Mouse (Mus musculus) adrenal gland, postnatal 4 days (tissue): ENCODE measurements at regions not wholly inside any gene's neighbourhood (a gene's known extent, or its start where the extent isn't known, plus 50 kb on each side); places are given as distances from the start of the nearest gene placed in this dataset.

ENCODE experiments used
- DNase-seq, 2 experiments: peaks; one replicate each; pipeline ENCODE4 v3.0.0; 2021 to 2022; ENCODE audit warnings: low spot score in 2 of 2, mixed read lengths in 2 of 2

- DNase-seq: no peak
These were observed 531.9 kb upstream of the Gm19410 start for GRCm38 (mm10) chr8:35233520-35234186.

DNA sequence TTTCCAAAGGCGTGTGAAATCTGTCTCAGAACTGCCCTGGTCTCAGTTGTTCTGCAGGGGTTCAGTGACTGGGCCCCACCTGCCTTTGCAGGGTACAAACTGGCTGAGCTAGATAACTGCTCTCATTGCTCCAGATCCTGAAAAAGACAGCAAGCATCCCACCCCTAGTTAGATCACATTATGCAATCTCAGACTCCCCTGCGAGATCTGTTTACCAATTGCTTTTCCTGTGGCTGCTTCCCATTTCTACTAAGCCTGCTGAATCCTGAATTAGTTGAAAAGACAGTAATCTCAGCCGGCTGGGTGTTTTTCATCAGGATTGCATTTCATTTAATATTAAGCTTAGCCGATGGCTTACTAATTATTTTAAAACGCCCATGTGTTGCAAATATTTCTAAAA lies 531.2 kb upstream of the Gm19410 start:
- no peak for DNase-seq

- no peak for DNase-seq
These were observed 529.6 kb upstream of the Gm19410 start for GRCm38 (mm10) chr8:35235815-35236509.

GRCm38 (mm10) chr8:35237279-35237678 lies 528.3 kb upstream of the Gm19410 start:
- DNase-seq: no peak

DNA sequence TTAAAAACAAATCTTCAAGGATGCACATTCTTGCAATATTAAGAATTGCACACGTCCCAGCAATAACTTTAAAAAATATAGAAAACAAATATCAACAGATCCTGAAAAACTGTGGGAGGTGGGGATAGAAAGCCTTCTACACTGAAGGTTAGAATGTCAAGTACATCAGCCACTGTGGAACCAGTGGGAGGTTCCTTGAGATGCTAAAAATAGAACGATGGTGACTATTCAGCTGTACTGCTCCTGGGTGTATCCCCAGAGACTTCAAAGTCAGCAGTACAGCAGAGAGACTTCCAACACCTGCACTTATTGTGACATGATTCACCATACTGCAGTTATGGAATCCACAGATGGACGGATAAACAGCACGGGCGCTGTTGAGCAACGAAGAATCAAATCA lies 524.7 kb upstream of the Gm19410 start:
- DNase-seq: no peak

DNA sequence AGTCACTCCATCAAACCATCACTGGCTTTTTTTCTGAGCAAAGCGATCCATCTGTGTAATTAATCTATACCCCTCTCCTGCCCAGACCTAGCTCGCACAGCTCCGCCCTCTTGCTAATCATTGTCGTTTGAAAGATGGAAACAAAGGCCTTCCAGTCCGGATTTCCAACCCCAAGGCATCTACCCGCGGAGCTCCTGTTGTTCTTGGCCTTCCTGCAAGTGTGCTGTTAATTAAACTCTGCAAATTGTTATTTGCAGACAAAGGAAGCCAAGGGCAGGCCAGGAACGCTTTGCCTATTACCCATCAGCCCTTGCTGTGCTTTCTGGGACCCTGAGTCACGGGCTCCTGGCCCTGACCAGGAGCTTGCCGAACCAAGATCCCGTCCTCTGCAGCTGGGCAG lies 522.0 kb upstream of the Gm19410 start:
- DNase-seq: no peak

GRCm38 (mm10) chr8:35249747-35250375 lies 515.7 kb upstream of the Gm19410 start:
- no peak for DNase-seq

DNA sequence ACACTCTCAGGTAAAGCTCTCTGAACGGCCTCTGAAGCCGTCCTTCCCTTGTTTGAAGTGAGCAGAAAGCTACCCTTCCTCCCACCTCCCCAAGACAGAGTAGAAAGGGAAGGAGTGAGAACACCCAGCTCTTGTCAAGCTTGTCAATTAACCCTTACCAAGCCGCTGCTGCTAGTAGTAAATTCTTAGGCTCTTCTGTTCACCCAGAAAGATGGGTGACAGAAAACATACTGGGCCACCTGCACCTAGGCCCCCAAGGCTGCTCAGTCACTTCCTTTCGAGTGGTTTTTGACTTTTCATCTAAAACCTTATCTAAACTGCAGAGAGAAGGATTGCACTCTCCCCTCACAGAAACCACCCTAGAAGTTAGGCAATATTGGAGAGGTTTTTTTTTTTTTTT lies 514.9 kb upstream of the Gm19410 start:
- DNase-seq: no peak

DNA sequence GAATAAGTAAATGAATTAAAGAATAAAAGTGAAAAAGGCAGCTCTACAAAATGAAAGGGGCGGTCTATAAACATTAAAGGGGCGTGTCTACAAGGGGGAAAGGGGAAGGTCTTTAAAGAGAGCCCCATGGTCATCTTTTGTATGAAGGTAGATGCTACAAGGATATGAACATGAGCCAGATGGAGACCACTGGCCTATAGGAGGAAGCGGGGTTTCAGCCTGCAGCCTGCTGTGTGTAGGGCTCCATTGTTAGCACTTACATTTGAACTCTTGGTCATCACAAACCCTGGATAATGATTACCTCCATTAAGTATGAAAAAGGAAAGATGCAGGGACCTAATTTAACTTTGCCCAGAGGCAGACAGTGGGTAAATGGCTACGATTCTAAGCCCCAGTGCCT lies 511.6 kb upstream of the Gm19410 start:
- no peak for DNase-seq

GRCm38 (mm10) chr8:35255327-35255726 lies 510.3 kb upstream of the Gm19410 start:
- no peak for DNase-seq

DNA sequence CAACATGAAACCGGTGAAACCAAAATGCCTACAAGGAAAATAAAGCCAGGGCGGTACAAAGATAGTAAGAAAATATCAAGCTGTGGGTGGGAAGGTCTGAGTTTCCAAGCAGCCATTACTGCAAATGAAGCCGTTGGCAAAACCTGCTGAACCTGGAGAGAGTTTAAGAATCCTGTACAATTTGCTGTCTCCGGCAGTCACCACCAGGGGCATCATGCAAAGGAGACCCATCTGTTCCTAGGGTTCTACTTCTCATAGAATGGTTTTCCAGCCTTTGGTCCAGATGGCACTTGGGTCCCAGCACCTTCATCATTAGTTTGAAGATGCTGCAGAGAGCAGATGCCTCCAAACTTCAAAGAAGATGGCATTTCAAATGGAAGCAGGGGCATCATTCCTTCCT lies 508.6 kb upstream of the Gm19410 start:
- DNase-seq: no peak

- DNase-seq: no peak
These were observed 497.4 kb upstream of the Gm19410 start for GRCm38 (mm10) chr8:35268221-35268620.

GRCm38 (mm10) chr8:35268986-35269385 lies 496.6 kb upstream of the Gm19410 start:
- DNase-seq: no peak

GRCm38 (mm10) chr8:35275972-35276371 lies 489.6 kb upstream of the Gm19410 start:
- DNase-seq: no peak

GRCm38 (mm10) chr8:35276460-35276859 lies 489.1 kb upstream of the Gm19410 start:
- DNase-seq: no peak

GRCm38 (mm10) chr8:35278946-35279345 lies 486.6 kb upstream of the Gm19410 start:
- no peak for DNase-seq

DNA sequence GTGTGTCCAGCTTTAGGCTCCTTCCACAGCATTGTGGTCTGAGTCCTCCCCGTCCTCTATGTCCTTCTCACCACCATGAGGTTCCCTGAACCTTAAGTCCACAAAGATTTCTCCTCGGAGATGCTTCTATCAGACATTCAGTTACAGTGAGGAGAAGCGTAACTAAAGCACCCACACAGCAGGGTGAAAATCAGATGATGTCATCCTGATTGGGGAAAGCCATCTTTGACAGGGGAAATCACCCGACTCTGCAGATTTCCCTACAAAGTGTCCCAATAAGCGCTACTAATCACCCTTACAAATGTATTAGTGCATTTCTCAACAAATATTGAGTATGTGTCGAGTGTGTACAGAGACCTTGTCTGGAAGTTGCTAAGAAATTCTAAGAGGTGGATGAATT lies 484.8 kb upstream of the Gm19410 start:
- no peak for DNase-seq

DNA sequence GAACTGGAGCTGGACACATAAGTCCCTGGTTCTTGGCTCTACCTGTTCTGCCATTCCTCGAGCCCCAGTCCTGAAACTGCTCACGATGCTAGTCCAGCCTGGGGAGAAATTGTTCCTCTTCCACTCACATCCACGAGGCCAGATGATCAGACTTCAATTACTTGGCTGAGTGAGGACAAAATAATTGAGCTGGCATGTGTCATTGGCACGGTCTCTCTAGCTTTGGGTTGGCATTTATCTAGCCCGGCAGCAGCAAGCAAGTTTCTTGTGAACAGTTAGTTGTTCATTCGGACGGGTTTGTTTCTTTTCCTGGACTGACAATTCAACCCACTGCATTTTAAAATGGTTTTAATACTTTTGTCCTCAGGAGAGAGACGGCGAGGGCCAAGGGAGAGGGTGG lies 482.2 kb upstream of the Gm19410 start:
- DNase-seq: no peak

GRCm38 (mm10) chr8:35289018-35289417 lies 476.6 kb upstream of the Gm19410 start:
- no peak for DNase-seq

DNA sequence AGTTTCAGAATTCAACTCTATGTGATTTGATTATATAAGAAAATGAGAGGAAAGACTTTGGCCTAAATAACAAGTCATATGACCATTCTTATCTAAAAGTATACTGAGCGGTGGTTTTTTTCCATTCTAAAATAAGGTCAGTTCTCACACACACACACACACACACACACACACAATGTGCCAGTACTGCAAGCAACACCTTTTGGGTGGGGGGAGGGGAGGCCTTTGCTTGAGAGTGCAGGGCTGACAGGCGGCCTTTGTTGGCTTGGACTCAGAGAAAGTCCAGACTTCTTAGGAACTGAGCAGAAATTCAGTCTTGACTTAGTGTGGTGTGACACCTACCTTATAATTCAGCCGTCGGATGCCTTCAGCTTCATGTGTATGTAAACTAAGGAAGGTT lies 475.6 kb upstream of the Gm19410 start:
- DNase-seq: no peak

DNA sequence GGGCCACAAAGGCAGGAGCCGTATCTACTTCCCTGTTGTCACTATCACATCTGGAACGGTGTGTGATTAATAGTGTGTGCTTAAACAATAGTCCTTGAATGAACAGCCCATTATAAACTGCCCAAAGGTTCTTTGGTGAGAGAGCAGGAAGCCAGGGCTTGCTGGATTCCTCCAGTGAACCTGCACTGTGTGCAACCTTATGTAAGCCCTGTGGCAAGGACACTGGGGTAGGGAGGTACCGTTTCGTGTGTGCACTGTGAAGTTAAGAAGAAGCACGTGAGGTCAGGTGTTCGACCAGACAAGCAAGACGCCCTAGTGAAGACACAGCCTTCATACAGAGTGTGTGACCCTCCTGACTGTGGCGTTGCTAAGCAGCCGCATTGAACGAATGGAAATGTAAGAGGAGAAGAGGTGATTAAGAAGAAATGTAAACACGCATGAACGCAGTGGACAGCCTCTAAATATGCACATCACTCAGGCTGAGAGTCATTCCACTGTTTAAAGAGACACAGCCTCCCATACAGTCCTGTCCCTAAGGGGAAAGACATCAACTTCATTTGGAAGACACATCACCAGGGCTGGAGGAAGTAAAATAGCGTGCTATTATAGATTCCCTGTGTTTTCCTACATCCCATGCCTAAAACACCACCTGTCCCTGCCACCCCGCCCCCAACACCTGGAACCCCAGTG lies 472.0 kb upstream of the Gm19410 start:
- DNase-seq: no peak

DNA sequence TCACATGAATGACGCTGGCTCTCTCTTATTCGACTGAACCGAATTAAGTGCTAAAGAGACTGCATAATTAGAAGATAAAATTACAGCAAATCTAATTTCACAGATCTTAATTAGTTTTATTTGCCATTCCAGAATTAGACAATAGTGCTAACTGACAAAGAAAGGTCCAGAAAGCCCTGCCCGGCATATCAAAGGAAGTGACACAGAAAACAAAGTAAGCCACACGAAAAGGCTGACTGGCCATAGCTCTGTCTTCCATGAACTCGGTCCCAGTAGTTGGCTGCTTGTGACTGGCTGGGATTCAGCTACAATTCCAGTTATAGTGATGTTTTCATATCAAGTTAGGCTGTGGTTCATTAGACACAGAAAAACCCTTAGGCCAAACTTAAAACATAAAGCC lies 468.7 kb upstream of the Gm19410 start:
- DNase-seq: no peak
